ENCODE assay signal across 8 mouse cellular contexts in the genomic region with DNA sequence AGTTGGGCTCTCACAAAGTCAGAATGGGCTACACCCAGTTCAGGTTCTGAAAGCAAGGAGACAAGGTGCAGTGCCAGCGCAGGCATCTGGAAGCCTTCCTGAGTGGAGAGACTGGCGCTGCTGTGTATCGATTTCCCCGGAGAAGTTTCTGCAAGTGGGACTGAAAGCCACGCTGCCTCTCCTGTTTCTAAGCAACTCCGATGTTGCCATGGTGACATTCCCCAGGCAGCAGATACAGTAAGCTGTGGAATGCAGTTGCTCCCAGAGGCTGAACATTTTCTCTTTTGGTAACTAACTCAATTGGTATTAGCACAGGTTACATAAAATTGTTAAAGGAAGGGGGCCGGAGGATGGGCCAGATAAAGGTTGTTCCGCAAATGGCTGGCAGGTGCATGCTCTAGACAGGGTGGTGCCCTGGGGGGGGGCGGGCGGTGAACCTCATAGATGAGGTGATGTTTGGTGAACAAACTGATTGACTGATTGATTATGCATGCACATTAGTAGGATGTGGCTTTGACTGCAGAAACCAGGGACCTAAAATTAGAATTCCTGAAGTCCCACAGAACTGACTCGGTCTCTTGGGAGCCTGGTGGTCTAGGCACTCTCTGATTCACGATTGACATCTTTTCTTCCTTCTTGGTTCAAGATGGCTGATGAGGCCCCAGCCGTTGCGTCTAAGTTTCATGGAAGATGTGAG. TPM values are rescaled to one million over a fixed set of nuclear protein-coding genes. Genes with fewer than 3 reads are reported as not detected.
DNase-seq lines count a peak whose midpoint lies in the region; ATAC-seq lines count a peak whose summit lies in the region.

No protein-coding gene starts in this region.

- DNase-seq in testis, postnatal 10 days (ENCODE audit: low spot score), result peak; percentile 72
- no peak for DNase-seq in testis, postnatal 14 days (ENCODE audit: low spot score)
- DNase-seq in embryonic facial prominence, embryonic 10.5 days (ENCODE audit: low spot score), result peak; percentile 74
- peak; percentile 91 for DNase-seq in layer of hippocampus, adult 8-10 months (ENCODE audit: low spot score in 2 of 2)
- peak; percentile 44 for DNase-seq in lung, postnatal 14 days
- DNase-seq in skeletal muscle tissue, adult 2 months (ENCODE audit: low read depth, low spot score), result peak; percentile 66
- DNase-seq in T-cell, adult 2 months (ENCODE audit: low spot score), result no peak

- no peaks in the 10 kb centered on the region for H3K27me3 ChIP-seq in embryonic facial prominence, embryonic 10.5 days (replicated peaks; ENCODE audit: low read depth, poor library complexity, severe bottlenecking)
- H3K27me3 ChIP-seq in heart, embryonic 15.5 days, result no peaks in the 10 kb centered on the region

- no peak overlapping the region for H3K9ac ChIP-seq in heart, embryonic 15.5 days

- 65% methylated on average over 14 of the region's 14 CpGs for WGBS in embryonic facial prominence, embryonic 10.5 days
- WGBS in heart, embryonic 15.5 days, result 54% methylated on average over 14 of the region's 14 CpGs

- H3K27ac ChIP-seq in embryonic facial prominence, embryonic 10.5 days (replicated peaks), result peak overlapping the region; percentile 75
- peak overlapping the region; percentile 64 for H3K27ac ChIP-seq in heart, embryonic 15.5 days

- H3K36me3 ChIP-seq in embryonic facial prominence, embryonic 10.5 days (replicated peaks), result peaks cover 4% of the 10 kb centered on the region; the same call in 1 of the 2 replicates
- no peaks in the 10 kb centered on the region for H3K36me3 ChIP-seq in heart, embryonic 15.5 days

- H3K4me3 ChIP-seq in embryonic facial prominence, embryonic 10.5 days, result peak overlapping the region; percentile 33; the same call in 1 of the 2 replicates
- H3K4me3 ChIP-seq in heart, embryonic 15.5 days, result peak overlapping the region; percentile 4; the same call in 1 of the 2 replicates

- 0 out of 2 replicates have a peak, but pooled peaks have one; percentile 29 for ATAC-seq in heart, embryonic 15.5 days (replicated peaks; ENCODE audit: insufficient number of reproducible peaks, insufficient read depth, low FRiP score, low read depth)

- H3K9me3 ChIP-seq in embryonic facial prominence, embryonic 10.5 days, result no peaks in the 10 kb centered on the region
- no peaks in the 10 kb centered on the region for H3K9me3 ChIP-seq in heart, embryonic 15.5 days (replicated peaks)

- H3K4me2 ChIP-seq in heart, embryonic 15.5 days, result peak overlapping the region; percentile 35

- peaks cover 69% of the 10 kb centered on the region for H3K4me1 ChIP-seq in embryonic facial prominence, embryonic 10.5 days
- peaks cover 86% of the 10 kb centered on the region for H3K4me1 ChIP-seq in heart, embryonic 15.5 days (replicated peaks)

RNA-seq across cellular contexts. Expression of a gene that starts 8.4 kb away (rescaled TPM):
- 47.1 and 49.0 TPM in 2 replicates for polyA plus RNA-seq in embryonic facial prominence, embryonic 10.5 days (2016; fragmentation: Nextera tagmentation; extraction: Ambion mirVana)
- 118 and 142 TPM in 2 replicates for polyA plus RNA-seq in heart, embryonic 15.5 days (2015; fragmentation: Nextera tagmentation; extraction: Ambion mirVana)
- total RNA-seq in layer of hippocampus, adult 8-10 months (2022), result 1,000 to 10,000 TPM; 1,389 to 1,663 (median 1,484) TPM

Comparison
In these comparisons a context has a peak if more than half of its experiments do, and no peak if none do; other contexts are left out.
1. DNase-seq: peak in testis, postnatal 10 days (single experiment), embryonic facial prominence, embryonic 10.5 days (single experiment), layer of hippocampus, adult 8-10 months (2 of 2), lung, postnatal 14 days (single experiment) and skeletal muscle tissue, adult 2 months (single experiment); none in testis, postnatal 14 days (single experiment) and T-cell, adult 2 months (single experiment).